Mouse (Mus musculus) liver, embryonic 14.5 days (tissue): ENCODE measurements around the gene Rpl9. TPM values are rescaled to one million over a fixed set of nuclear protein-coding genes. Genes with fewer than 3 reads are reported as not detected.

Experiments
- ATAC-seq: fragments of 200-750 bp; cut with Nextera tagmentation; 2 replicates; pipeline ENCODE4 v1.8.0; 2017; ENCODE audit warnings: moderate number of reproducible peaks, mild to moderate bottlenecking, moderate library complexity; ENCODE audit not compliant: insufficient read depth
- DNase-seq, 3 experiments: peaks; one replicate each; pipeline ENCODE4 v3.0.0-alpha.2; 2012 to 2013; ENCODE audit warnings: low read depth in 3 of 3, low spot score in 3 of 3
- H3K27ac ChIP-seq: fragments of 300-500 bp; sonication (generic); 2 replicates; pipeline ENCODE4 v1.5.1; 2014; ENCODE audit warnings: moderate library complexity, mild to moderate bottlenecking, control low read depth, inconsistent platforms
- H3K27me3 ChIP-seq: fragments of 300-500 bp; sonication (generic); 2 replicates; pipeline ENCODE4 v1.6.1; 2014; ENCODE audit warnings: mild to moderate bottlenecking, low read length, moderate library complexity; ENCODE audit not compliant: control insufficient read depth, insufficient read depth
- H3K36me3 ChIP-seq: fragments of 300-500 bp; sonication (generic); replicated peaks from 2 replicates; pipeline ENCODE4 v1.6.1; 2014; ENCODE audit warnings: low read depth; ENCODE audit not compliant: control insufficient read depth, insufficient read depth
- H3K4me1 ChIP-seq, 2 experiments: fragments of 200-500 bp in 1 of 2; fragments of 300-500 bp in 1 of 2; sonication (generic) in 1 of 2; replicated peaks; 2 replicates each; pipeline ENCODE4 v1.6.1; 2012 to 2014; ENCODE audit warnings: antibody characterized with exemption in 1 of 2, inconsistent platforms in 1 of 2, low read length in 1 of 2; ENCODE audit not compliant: control insufficient read depth in 2 of 2, insufficient read depth in 2 of 2
- H3K4me2 ChIP-seq: fragments of 300-500 bp; sonication (generic); 2 replicates; pipeline ENCODE4 v1.6.1; 2014; ENCODE audit warnings: low read depth, mild to moderate bottlenecking, control low read depth, moderate library complexity
- H3K4me3 ChIP-seq, 2 experiments: fragments of 200-500 bp in 1 of 2; fragments of 300-500 bp in 1 of 2; sonication (generic) in 1 of 2; 2 replicates each; pipeline ENCODE4 v1.5.1; 2012 to 2014; ENCODE audit warnings: low read depth in 2 of 2, low read length in 2 of 2, mild to moderate bottlenecking in 2 of 2, control low read depth in 1 of 2, inconsistent platforms in 1 of 2, moderate library complexity in 1 of 2; ENCODE audit not compliant: insufficient read depth in 1 of 2
- H3K9ac ChIP-seq: fragments of 300-500 bp; sonication (generic); replicated peaks from 2 replicates; pipeline ENCODE4 v1.6.1; 2014; ENCODE audit warnings: mild to moderate bottlenecking, control low read depth, moderate library complexity
- H3K9me3 ChIP-seq: fragments of 300-500 bp; sonication (generic); 2 replicates; pipeline ENCODE4 v1.6.1; 2016; ENCODE audit warnings: low read length, mixed read lengths; ENCODE audit not compliant: control insufficient read depth
- CTCF ChIP-seq: IDR thresholded peaks from 2 replicates; pipeline ENCODE4 v1.5.1; 2016; ENCODE audit warnings: antibody characterized with exemption, low read depth, control low read depth
- EP300 ChIP-seq: IDR thresholded peaks from 2 replicates; pipeline ENCODE4 v1.6.1; 2016; ENCODE audit warnings: antibody characterized with exemption, low read depth
- WGBS: fragments of 180-500 bp; shearing (Covaris S2); extraction: QIAGEN DNeasy Blood & Tissue Kit; methylation state at CpG from one replicate; pipeline ENCODE4 v1.1.7; 2014; ENCODE audit not compliant: insufficient replicate concordance; 5-methylcytosine and 5-hydroxymethylcytosine counted together
- polyA plus RNA-seq, 2 experiments: library from polyadenylated mRNA; depleted of rRNA in 1 of 2; stranded (reverse) in 1 of 2; unstranded in 1 of 2; fragments of >200 nt; fragmentation: Nextera tagmentation in 1 of 2; extraction: Ambion mirVana in 1 of 2; gene quantifications; 2 replicates each; pipeline versions ENCODE4 v1.2.1 to v1.2.3; 2012 to 2014

Rpl9 gene
- polyA plus RNA-seq, 2 experiments = 683 to 725 TPM

DNA sequence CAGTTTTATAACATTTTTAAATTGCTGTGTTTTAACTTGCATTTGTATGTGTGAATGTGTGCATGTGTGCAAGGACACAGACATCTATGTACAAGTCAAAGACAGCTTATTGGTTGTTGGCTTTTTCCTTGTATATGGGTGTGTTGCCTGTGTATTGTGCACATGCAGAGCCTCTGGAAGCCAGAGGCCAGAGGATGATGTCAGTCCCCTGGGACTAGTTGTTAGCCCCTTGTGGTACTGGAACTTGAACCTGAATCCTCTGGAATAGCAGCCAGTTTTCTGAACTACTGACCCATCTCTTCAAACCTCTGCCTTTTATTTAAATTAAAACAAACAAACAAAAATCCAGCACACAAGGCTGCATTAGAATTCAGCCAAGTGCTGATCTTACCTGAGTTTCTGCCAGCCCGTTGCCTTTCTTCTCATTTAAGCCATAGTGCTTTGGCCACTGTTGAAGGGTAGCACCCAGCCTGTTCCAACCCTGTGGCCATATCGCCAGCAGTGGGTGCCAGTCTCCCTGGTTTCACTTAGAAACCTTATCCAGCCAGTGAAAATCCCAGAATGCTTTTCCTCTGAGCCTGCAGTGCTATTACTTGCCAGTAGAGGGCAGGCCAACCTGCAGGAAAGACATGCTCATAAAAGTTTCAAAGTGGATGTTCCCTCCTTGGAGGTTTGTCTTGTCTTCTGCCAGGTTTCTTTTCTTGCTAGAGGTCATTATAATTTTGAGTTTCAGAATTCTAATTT, 10.2 kb upstream of the Rpl9 start:
- Histone ChIP-seq H3K9me3 (no peaks in the 10 kb centered on the region), H3K4me1 (no peaks in the 10 kb centered on the region), H3K9ac (no peak overlapping the region), H3K4me3 (no peak overlapping the region), H3K27me3 (no peaks in the 10 kb centered on the region), H3K27ac (no peak overlapping the region), H3K36me3 (peaks cover 24% of the 10 kb centered on the region), H3K4me2 (no peak overlapping the region)
- ATAC-seq (peak; percentile 53; the same call in 1 of the 2 replicates), DNase-seq (peak; percentile 66 to 72 (median 67))
- 25% methylated on average over 2 of the region's 2 CpGs for WGBS
- TF ChIP-seq CTCF (peak; percentile 96), EP300 (peak; percentile 8; the same call in 1 of the 2 replicates)

GRCm38 (mm10) chr5:65394425-65394824, 3.2 kb upstream of the Rpl9 start:
- TF ChIP-seq CTCF = 0 out of 2 replicates have a peak, but pooled peaks have one; percentile 11
- TF ChIP-seq EP300 = no peak
- WGBS = 87% methylated on average over 7 of the region's 7 CpGs
- no peak for ATAC-seq
- H3K4me3 ChIP-seq = no peak overlapping the region
- no peak overlapping the region for H3K27ac ChIP-seq
- peaks cover 5 to 6% of the 10 kb centered on the region in 2 experiments; a peak in 3 of 4 replicates for H3K4me1 ChIP-seq
- H3K9me3 ChIP-seq = no peaks in the 10 kb centered on the region
- no peaks in the 10 kb centered on the region for H3K27me3 ChIP-seq
- H3K36me3 ChIP-seq = peaks cover 23% of the 10 kb centered on the region
- H3K4me2 ChIP-seq = no peak overlapping the region
- no peak for DNase-seq
- H3K9ac ChIP-seq = no peak overlapping the region

- Histone ChIP-seq H3K9ac (peak overlapping the region; percentile 73), H3K27ac (peak overlapping the region; percentile 43), H3K36me3 (peaks cover 35% of the 10 kb centered on the region), H3K4me1 (peaks cover 7 to 11% of the 10 kb centered on the region in 2 experiments; a peak in 3 of 4 replicates), H3K9me3 (no peaks in the 10 kb centered on the region), H3K4me2 (peak overlapping the region; percentile 83), H3K4me3 (peak overlapping the region; percentile 73 to 77), H3K27me3 (no peaks in the 10 kb centered on the region)
- TF ChIP-seq CTCF = no peak
- no peak for TF ChIP-seq EP300
- 3% methylated on average over 12 of the region's 12 CpGs for WGBS
- ATAC-seq (peak; percentile 51; the same call in 1 of the 2 replicates), DNase-seq (peak in 1 of 3 experiments; percentile 41)
Measured at GRCm38 (mm10) chr5:65391753-65392152, 509 bp upstream of the Rpl9 start.

- no peak overlapping the region for H3K4me2 ChIP-seq
- no peak overlapping the region for H3K9ac ChIP-seq
- no peak for TF ChIP-seq EP300
- no peak for TF ChIP-seq CTCF
- ATAC-seq (no peak), DNase-seq (no peak)
- WGBS = 65% methylated on average over 6 of the region's 6 CpGs
- no peaks in the 10 kb centered on the region for H3K27me3 ChIP-seq
- no peaks in the 10 kb centered on the region for H3K9me3 ChIP-seq
- peaks cover 29% of the 10 kb centered on the region for H3K36me3 ChIP-seq
- no peak overlapping the region for H3K4me3 ChIP-seq
- no peak overlapping the region for H3K27ac ChIP-seq
- H3K4me1 ChIP-seq = peaks cover 7 to 11% of the 10 kb centered on the region in 2 experiments; a peak in 3 of 4 replicates
Measured at GRCm38 (mm10) chr5:65387008-65387867, 4.0 kb downstream of the Rpl9 start.

GRCm38 (mm10) chr5:65385704-65386103, 5.5 kb downstream of the Rpl9 start:
- 70% methylated on average over 2 of the region's 2 CpGs for WGBS
- no peak for ATAC-seq

More at GRCm38 (mm10) chr5:65385704-65386103, 5.5 kb downstream of the Rpl9 start:
- no peak for DNase-seq
- Histone ChIP-seq H3K36me3 (peaks cover 29% of the 10 kb centered on the region), H3K27ac (no peak overlapping the region), H3K9me3 (no peaks in the 10 kb centered on the region), H3K4me3 (no peak overlapping the region), H3K27me3 (no peaks in the 10 kb centered on the region), H3K4me1 (peaks cover 7 to 11% of the 10 kb centered on the region in 2 experiments; a peak in 3 of 4 replicates), H3K9ac (no peak overlapping the region), H3K4me2 (no peak overlapping the region)
- no peak for TF ChIP-seq EP300
- TF ChIP-seq CTCF = no peak
